Mouse (Mus musculus): ENCODE results near the gene Nrn1.

Nrn1 gene

DNA sequence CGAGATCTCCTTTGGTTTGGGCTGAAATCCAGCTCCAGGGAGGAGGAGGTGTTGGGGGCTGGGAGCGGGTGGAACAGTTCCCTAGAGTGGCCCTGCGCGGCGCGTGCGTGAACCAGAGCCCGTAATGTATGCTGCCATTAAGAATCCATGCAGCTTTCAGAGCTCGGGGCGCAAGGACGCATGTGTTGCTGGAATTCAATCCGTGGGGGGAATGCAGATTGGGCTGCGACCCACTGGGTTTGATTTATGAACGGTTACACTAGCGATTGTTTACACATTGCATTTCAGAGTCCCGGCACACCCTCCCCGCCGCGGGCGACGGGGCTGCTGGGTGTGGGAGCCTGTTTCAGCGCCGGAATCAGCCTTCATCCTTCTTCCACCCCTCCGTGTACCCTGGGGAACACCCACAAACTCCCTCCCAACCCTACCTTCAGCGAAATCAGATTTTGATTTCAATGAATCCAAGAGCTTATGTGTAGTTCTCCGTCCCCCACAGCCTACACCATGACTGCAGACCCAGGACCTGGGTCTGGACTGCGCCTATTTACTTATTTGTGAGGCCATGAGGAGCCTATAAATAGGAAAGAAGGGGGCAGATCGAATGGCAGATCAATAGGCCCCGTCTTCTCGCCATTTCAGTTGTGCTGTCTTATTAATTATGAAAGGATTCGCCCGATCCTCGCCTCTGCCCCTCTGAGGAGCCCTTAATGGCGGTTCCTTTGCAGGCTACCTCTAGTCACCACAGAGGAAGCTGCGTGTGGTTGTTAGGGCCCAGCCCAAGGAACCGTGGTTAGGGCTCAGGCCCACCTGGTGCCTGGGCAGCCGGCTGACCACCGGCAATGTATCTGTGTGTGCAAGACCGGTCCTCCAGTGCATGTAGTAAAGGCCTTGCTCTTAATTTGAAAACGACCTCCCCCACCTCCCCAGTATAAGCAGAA is 10.1 kb downstream of the Nrn1 start:
- DNase-seq: no peak

DNA sequence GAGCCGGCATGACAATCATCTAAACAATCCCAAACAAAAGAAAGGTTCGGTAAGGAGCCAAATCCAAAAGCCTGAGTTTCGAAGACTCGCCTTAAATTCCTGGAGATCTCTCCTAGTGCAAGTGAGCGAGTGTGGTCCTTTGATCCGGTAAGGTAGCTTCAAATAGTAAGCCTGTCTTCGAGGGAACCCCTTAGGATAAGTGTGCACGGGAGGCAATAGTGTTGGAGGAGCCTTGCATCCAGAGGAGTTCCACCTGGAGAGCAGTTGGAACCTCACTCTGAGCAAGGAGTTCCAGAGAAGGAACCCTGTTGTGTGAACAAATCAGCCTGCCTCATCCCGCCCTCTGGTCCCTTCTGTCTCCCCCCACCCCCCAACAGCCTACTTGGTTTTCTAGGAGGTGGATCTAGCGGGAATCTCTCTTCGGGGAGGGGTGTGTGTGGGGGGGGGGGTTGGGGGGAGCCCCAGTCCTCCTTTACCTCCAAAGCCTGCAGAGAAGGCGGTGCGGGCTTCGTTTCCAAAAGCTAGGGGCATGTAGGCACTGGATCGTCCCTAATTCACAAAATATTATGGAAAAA is 11.1 kb downstream of the Nrn1 start:
- no peak for DNase-seq

DNA sequence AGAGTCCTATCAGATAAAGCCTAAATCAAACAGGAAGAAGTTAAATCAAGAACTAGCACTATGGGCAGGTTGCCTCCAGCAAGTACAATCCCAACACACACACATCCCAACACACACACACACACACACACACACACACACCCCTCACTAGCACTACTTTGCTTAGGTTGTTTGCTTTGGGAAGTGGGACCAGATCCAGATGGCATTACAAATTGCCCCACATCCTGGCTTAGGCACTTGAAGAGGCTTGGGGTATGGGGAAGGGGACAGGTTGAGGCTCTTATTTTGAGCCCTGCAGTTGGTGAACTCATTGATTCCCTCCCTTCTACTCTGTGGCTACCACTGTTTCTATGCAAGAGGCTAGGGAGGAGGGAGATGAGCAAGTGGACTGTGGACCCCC is 12.6 kb downstream of the Nrn1 start:
- DNase-seq: no peak

DNA sequence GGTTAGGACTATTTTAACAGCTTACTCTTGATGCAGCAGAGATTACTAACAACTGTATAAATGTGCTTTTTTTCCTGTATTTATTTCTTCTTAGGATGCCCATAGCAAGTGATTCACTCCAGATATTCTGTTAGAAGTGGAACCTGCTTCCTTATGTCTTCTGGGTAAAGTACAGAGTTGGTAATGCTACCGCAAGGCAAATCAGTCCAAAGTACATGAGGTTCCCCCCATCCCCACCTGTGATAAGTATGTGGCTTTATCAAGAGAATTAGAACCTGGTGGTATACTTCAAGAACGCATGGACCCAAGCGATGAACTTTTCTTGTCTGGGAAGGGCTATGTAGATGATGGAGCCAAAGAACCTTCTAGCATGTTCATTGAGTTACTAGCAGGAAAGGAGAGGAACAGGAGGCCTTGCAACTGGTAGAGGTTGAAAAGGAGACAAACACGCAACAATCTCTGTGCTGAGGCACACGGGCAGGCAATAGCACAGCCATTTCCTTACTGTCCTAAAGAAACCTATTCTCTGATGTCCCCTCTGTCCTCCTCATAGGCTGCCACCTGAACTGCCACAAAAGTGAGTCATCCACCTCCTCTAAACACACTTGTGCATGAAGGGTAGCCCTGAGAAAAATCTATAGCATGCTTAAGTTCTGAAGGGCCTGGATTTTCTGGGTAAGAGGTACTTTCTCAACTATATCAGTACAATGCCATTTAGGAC is 14.5 kb downstream of the Nrn1 start:
- no peak for DNase-seq

DNA sequence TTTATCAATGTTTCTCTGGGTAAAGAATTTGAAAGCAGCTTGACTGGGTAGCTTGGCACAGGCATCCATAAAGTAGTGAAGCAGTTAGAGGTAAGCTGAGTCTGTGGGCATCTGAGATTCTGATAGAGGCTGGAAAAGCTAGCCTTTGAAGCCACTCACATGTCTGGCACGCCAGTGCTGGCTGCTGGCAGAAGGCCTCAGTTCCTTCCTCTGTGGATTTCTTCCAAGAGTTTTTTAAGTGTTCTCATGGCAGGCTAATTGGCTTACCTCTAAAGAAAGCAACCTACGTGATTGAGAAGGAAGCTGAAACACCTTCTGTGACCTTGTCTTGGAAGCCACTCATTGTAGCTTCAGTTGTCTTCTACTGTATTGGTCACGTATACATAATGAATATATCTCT is 17.6 kb downstream of the Nrn1 start:
- DNase-seq: no peak

DNA sequence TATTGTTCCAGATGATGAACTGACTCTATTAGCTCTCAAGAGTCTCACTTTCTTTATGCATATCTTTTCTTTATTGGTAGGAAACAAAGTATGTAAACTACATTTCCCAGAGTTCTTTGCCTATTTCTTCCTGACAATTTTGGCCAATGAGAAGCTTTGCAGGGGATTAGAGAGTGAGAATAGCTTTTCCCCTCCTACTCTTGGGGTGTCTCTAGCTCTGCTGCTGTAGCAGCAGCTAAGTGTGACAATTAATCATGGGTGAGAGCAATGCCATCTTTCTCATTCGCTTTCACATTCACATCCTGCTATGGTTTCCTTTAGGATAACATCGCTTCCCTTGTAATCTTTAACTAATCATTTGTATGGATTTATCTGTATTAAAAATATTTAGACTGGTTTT is 18.2 kb downstream of the Nrn1 start:
- DNase-seq: no peak

DNA sequence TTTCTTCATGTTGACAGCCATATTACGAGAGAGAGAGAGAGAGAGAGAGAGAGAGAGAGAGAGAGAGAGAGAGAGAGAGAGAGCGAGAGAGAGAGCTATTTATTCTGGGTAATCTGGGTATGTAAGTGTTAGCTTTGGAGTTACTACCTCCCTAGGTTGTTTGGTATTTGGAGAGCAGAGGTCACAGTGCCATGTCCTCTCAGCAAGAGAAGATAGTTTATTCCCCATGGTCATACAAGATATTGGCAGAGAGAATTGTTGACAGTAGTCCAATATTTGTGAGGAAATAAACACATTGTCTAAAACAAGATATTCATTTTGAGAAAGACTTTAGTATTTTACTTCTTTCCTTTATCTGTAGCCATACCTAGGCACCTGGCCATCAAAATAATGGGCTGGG is 20.8 kb downstream of the Nrn1 start:
- no peak for DNase-seq

DNA sequence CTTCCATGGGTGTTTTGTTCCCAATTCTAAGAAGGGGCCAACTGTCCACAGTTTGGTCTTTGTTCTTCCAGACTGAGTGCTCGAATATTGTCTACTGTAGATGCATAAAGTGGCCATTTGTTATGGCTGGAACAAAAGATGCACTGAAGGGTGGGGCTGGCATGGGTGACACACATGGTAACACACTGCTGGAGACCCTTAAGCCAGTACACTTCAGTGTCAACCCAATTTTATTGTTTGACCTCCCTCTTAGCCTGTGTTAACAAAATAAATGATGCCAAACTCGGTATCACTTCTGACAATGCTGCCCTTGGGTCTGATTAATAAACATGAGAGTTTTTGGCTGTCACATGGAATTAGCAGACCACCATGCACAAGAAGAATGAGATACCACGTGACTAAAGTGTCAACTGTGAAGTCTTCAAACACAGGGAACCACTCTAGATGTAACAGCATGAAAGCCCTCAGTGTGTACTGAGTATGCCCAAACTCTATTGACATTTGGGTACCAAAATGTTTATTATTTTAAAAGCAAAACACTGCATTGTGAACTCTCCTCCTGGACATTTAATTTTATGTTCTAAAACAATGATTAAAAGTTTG is 27.7 kb downstream of the Nrn1 start:
- DNase-seq: no peak

DNA sequence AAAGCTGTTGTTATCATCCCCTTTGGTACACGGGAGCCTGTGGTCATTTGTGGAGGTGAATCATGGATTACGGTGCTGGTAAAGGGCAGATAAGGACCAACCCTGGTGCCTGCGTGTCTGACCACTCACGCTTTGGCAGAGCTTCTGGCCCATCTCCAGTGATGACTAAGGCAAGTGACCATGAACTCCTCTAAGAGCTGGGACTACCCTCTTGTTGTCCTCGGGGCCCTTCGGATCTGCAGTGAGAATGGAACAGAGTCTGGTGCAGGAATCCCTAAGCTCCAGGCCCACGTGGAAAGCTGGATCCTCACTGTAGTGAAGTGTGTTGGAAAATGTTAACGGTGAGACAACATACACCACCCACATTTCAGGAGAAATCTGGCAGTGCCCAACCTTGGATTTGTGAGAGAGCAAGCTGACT is 38.6 kb downstream of the Nrn1 start:
- DNase-seq: no peak

DNA sequence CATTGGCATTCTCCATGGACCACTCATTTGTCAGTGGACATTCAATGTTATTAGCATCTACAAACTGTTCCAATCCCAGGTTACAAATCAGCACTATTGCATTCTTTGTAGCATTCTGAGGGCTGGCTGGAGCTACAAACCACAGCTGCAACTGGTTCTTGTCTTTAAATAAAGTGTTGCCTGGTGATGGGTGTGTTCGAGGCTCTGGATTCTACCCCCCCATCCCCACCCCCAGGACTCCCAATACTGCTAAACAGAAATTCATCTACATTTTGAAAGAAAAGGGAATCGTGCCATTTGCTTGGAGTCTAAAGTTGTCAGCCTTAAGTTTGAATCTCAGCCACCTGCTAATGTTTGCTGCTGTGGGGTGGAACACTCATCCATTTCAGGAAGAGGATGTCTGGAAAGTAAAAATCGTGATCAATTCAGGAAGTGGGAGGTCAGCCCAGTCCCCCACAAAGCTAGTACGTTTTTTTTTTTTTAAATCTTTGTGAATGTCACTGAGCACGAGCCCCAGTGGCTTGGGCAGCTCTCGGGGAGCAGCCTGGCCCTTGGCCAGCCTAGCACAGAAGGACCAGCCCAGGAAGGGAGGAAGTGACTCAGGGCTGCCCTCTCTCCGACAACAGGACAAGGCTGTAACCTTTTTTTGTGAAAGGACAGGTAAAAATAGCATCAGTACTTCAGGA is 39.3 kb downstream of the Nrn1 start:
- DNase-seq: no peak

DNA sequence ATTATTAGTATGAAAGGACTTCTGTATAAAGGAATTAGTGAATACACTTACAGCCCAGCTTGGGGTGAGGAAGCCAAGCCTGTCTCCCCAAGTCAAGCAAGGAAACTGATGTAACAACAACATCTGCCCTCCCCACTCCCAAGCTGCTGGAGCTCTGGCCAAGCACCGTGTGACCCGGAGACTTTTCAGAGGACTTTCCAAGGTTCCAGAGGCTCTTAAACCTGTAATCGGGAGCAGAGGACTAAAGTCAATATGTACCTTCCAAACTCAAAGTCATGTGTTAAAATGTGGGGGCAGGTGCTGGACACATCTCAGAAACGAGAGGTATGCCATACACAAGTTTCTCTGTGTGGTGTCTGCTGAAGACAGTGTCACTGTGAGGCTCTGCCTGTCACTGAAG is 51.4 kb downstream of the Nrn1 start:
- no peak for DNase-seq

DNA sequence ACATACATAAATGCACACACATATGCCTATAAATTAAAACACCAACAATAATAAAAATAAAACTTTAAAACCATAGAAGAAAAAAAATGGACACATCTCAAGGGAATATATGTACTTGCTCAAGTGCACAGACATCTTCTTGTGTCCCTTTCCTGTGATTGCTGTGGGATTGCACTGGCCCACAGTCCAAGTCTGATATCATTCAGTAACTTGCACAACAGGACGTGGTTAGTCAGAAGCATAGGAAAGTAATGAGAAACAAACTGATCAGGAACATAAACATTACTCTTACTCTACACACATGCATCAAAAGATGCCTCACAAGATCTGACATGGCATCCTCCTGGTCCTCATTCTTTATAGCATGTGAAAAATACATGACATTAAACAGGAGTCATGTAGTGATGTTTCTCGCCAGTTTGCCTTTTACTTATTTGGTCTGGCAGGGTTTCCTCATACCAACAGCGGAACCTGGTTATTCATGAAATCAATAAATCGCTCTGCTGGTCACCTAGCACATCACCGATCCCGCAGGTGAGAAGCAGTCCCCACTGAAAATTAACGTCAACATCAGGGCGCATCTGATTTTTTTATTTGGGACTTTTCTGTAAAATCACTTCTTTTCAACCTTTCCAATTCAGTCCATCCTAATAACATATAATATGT is 54.1 kb downstream of the Nrn1 start:
- DNase-seq: no peak

DNA sequence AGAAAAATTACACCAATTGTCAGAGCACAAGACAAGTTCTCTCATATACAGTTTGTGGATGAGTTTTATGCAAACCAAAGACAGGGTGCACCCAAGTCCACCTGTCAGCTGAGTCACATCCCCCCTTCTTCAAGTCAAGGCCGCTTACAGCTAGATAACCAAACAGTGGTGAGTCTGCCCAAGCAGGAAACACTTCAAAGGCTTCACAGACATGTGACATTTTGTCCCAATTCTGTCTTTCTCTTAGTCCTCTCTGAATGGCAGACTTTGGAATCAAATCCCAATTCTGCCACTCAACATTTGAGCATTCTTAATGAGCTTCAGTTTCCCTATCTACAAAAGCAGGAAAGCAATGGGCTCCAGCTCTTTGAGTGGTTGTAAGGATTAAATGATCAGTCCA is 55.6 kb downstream of the Nrn1 start:
- no peak for DNase-seq
